Mouse (Mus musculus): Measurements from ENCODE around the gene Pkib.

DNA sequence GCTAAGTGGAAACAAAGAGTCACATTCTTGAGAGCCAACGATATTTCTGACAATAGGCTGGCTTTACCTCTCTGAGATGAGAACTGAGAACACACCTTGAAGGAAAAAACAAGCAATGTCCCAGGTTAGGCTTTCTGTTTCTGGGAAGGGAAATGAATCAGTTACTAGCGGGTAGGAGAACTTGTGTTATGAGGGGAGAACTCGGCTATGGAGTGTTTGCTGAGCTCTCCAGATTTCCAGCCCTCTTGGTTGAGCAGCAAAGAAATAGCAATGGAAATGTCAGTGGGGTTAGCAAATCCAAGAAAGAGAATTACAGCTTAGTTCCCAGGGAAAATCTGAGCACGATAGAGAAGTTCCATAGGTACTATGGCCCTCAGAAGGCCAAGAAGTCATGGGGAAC, 70.5 kb downstream of the Pkib start:
- no peak for TF ChIP-seq EP300 (IDR thresholded peaks at IDR 0.05; ENCODE audit: low read depth)
- TF ChIP-seq CTCF (IDR thresholded peaks at IDR 0.05; ENCODE audit: low read depth): no peak

Data from heart, postnatal 0 days (tissue).